Mouse (Mus musculus) kidney, postnatal 25 days (tissue): ENCODE results near the gene Il4i1.

Source experiments
- DNase-seq, 2 experiments: peaks; one replicate each; pipeline ENCODE4 v3.0.0; 2021; ENCODE audit warnings: mixed read lengths in 2 of 2

The Il4i1 gene

DNA sequence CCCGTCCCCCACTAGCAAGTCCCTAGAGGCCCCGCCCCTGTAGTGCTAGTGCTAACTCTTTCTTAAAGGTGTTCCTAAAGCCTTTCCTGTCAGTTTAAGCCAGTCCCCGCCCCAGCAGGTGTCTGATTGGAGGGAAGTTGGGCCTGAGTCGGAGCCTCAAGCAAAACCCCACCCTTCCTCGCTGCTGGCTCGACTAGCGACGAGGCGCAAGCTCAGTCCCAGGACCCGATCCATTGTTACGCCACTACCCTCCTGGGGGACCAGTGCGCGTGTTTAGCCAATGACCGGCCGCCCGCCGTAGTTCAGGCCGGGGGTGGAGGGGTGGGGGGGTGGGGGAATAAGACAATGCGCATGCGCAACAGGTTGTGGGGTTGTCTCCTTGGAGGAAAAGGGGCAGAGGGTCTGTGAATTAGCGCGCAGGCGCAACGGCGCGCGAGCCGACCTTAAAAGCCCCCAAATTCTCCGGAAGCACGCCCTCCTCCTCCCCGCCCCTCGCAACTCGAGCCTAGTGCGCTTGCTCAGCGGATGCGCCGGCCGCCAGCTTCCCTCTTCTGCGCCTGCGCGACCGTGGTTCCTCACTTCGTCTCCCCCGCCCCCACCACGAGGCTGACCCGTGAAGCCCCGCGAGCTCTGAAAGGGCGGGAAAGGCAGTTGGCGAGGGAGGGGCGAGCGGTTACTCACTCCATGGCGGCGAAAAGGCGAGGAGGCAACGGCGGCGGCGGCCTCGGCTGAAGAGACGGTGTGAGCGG lies at the start of gene Il4i1, which contains the start of gene Nup62:
Il4i1 (plus strand) TSS at position 667 of the 749 bp plus-strand sequence.
Nup62 (plus strand) TSS at position 368 of the 749 bp plus-strand sequence.
- DNase-seq, result peak; percentile 99

DNA sequence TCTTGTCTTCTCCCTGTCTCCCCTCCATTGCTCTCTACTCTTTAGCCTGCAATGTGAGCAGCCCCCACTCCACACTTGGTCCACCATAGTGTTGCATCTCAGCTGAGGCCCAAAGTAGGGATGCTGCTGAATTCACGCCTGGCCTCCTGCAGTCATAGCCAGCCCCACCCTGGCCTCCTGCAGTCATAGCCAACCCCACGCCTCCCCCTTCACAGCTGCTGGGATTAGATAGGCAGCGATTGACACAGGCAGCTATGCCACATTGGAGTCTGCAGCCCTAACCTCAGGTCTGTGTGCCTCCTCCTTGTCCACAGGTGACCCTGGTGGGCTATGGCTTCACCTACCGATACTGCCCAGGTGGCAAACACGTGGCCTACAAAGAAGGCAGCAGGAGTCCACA lies 48.1 kb upstream of the Il4i1 start:
- no peak for DNase-seq

DNA sequence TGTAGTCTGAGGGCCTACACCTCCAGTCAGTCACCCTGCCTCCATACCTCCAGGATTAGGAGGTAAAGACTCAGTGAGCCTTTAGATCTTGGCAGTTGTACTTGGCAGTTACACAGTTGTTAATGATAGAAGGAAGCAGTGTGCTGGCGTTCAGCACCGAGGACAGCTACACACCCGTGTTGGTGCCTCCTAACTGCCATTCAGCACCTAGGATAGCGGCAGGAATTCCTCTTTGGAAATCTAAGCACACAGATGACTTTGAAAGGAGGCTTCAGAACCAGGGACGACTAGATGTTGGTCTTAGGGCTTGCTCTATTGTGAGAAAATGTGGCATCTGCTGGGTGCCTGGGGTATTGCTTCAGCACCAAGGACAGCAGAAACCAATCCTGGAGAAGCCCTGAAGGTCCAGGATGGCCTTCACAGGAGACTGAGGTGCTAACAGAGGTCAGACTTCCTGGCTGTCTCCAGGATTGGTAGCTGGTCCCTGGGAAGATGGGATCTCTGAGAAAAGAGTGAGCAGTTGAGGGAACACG lies 46.1 kb upstream of the Il4i1 start:
- DNase-seq, result peak; percentile 72 to 86

- no peak for DNase-seq
Measured at GRCm38 (mm10) chr7:44772591-44773204, 43.5 kb upstream of the Il4i1 start.

DNA sequence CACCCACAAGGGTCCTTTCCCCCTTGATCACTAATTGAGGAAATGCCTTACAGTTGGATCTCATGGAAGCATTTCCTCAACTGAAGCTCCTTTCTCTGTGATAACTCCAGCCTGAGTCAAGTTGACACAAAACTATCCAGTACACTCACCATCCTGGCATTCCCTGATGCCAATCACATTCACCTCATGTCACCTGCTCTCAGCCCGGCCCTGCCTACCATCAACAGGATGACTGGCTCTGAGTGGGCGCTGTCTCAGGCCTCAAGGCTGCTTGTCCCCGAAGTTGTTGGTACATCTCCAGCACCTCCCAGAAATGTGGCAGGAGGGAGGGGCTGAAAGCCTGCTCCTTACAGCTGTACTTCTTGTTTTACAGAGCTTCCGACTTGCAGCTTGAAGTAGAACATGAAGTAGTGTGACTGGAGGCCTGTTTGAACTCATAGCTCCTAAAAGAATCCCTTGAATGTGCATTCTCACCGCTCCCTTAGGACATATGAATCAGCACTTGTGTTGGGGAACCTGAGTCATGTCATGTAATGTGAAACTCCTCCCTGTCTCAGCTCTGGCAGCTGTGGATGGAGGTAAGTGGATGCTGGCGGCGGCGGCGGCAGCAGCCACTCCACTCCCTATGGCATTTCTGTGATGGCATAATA lies 39.2 kb upstream of the Il4i1 start:
- no peak for DNase-seq

DNA sequence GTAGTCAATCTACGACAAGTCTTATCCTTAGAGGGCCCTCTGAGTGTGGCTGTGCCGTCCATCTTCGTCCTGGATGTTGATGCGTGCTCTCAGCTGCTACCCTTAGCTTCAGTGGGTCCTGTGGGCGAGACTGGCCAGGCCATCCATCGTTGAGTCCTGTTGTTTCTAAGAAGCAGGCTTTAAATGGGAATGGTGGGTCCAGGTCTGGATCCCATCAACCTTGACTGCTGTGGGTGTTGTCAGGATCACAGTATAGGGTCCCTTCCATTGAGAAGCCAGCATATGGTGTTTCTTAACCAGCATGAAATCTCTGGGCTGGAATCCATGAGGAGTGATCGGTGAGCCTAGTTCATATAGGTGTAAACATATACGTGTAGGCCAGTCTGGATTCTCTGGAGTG lies 36.1 kb upstream of the Il4i1 start:
- DNase-seq, result peak in 1 of 2 experiments; percentile 26

DNA sequence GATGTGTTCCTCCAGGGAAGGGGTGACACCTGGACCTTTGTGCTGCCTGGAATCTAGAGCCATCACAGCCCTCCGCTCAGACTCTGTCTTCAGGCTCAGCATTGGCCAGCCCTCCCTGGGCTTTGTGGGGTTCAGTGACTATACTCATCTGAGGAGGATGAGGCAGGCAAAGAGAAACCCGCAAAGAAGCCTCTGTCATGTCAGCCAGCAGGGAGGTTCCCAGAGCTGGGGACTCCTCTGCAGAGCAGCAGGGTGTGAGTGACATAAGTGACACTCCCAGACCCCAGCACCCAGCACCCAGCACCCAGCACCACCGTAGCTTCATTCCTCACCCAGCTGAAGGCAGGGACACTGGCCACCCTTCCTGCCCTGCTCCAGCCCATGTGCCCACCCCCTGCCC lies 26.7 kb upstream of the Il4i1 start:
- peak in 1 of 2 experiments; percentile 25 for DNase-seq

DNA sequence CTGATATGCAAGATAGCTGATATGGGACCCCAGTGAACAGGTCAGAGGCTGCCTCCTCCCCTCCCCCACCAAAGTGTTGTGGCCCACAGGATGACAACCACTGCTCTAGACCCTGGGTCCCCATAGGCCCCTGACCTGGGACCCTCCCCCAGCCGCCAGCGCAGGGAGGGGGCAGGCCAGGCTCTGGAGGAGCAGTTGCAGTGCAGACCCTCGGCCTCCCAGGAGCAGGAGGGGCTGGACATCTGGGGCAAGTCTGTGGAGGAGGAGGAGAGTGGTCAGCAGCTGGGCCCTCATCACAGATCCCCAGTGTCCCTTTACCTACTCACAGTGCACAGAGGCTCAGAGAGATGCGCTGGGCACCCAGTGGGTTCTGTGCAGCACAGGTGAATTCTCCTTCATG lies 26.1 kb upstream of the Il4i1 start:
- peak in 1 of 2 experiments; percentile 19 for DNase-seq

DNA sequence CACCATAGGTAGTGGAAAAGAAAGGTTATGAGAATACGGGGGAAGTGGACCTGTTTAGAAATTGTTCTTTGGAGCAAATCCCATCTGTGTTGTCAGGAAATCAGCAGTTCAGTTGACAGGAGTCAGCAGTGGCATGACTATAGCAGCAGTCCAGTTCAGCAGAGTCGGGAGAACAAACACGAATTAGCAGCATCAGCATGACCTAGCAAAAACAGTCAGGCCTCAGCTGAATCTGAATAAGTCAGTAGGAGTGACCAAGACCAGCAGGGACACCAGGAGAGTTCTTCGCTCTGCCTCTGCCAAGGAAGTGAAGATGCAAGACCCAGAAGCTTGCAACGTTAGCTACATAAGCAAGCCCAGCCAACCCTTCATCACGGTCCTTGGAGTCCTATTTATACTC lies 23.4 kb upstream of the Il4i1 start:
- no peak for DNase-seq

DNA sequence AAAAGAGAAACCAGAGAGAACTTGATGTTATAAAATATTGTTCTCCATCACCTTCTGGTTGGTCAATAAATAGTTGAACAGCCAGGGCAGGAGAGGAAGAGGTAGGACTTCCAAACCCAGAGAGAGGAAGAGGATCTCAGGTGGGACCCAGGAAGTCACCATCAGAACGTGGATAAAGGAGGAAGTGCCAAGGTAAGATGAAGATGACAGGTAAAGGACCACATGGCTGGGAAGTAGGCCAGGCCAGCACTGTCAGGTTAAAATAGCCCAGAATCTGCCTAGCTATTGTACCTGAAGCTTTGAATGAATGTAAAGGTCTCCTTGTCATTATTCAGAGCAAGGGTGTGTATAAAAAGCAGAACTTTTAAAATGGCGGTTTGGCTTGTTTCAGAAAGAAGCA lies 7.3 kb upstream of the Il4i1 start:
- DNase-seq, result no peak

GRCm38 (mm10) chr7:44809466-44809865 lies 6.7 kb upstream of the Il4i1 start:
- no peak for DNase-seq

DNA sequence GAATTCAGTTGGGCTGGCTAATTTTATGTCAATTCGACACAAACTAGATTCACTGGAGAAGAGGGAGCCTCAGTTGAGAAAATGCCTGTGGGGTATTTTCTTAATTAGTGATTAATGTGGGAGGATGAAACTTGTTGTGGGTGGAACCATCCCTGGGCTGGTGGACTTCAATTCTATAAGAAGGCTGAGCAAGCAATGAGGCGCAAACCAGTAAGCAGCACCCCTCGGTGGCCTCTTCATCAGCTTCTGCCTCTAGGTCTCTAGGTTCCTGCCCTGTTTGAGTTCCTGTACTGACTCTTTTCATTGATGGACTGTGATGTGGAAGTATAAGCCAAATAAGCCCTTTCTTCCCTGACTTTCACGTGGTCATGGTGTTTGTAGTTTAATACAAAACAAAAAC lies 5.8 kb upstream of the Il4i1 start:
- peak in 1 of 2 experiments; percentile 5 for DNase-seq

GRCm38 (mm10) chr7:44810819-44811557 lies 5.2 kb upstream of the Il4i1 start:
- DNase-seq, result peak in 1 of 2 experiments; percentile 17

- peak in 1 of 2 experiments; percentile 28 for DNase-seq
Measured at GRCm38 (mm10) chr7:44812651-44813325, 3.4 kb upstream of the Il4i1 start.

- peak in 1 of 2 experiments; percentile 18 for DNase-seq
Measured at GRCm38 (mm10) chr7:44813985-44814384, 2.2 kb upstream of the Il4i1 start.

GRCm38 (mm10) chr7:44814423-44814822 lies 1.8 kb upstream of the Il4i1 start:
- peak in 1 of 2 experiments; percentile 18 for DNase-seq

DNA sequence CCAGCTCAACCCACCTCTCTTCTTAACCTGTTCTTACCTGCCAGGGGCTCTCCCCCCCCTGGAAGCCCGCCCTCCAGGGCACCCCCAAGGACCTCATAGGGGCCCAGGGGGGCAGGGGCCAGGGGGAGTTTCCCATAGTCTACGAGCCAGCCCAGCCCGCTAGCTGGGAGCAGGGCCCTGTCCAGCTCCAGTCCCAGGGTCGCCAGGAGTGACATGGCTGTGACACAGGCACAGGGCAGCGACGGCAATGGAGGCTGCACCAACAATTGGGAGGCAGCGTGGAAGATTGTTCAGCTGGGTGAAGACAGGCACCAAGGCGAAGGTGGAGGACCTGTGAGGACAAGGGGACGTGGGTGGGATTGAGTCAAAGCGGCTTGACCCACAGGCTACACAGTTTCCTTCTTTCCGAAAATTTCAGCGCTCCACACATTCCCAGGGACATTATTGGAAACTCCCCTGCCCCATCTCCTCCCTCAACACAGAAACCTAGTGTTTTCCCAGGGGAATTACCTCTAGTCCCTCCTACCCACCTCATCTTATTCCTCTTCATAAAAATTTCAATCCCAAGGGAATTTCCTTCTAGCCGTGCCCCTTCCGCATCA lies 1.1 kb upstream of the Il4i1 start:
- DNase-seq, result peak in 1 of 2 experiments; percentile 44

- no peak for DNase-seq
Measured at GRCm38 (mm10) chr7:44816470-44817021, 359 bp downstream of the Il4i1 start, which contains the start of gene Atf5. Gene Atf5, minus strand, starts transcription at chr7:44816658.

DNA sequence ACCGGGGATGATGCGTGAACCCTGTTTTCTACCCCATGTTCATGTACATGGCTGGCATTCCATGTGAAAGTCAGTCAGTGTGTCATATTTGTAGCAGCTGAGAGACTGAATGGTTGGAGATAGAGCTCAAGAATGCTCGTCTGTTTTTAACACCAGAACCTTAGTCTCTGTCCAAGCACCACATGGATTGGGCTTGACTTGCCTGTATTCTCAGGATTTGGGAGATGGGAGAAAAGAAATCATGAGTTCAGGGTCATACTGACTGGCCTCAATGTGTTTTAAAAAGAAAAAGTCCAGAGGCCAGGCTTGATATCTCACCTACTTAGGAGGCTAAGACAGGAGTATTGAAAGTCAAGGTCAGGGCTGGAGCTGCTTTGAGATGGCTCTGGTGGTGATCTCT lies 1.3 kb downstream of the Il4i1 start:
- no peak for DNase-seq

- DNase-seq, result peak in 1 of 2 experiments; percentile 21
Measured at GRCm38 (mm10) chr7:44818164-44818563, 2.0 kb downstream of the Il4i1 start.

GRCm38 (mm10) chr7:44818751-44819235 lies 2.6 kb downstream of the Il4i1 start:
- peak; percentile 35 to 54 for DNase-seq
